Mouse (Mus musculus) gastrocnemius, postnatal 36 days (tissue): Measurements from ENCODE around the gene Gm42715. TPM values are rescaled to one million over a fixed set of nuclear protein-coding genes. Genes with fewer than 3 reads are reported as not detected.
"Not testable (repeated sequence)": the region's sequence is repeated elsewhere in the genome, so short reads cannot be mapped to it uniquely, and the experiment has no call there.

Source experiments
- DNase-seq, 2 experiments: peaks; one replicate each; pipeline ENCODE4 v3.0.0; 2022
- intact Hi-C: fragments of 180-260 bp; cut with DNase I; formaldehyde crosslinking; loops from one replicate; pipeline ENCODE4 v1.15.1; 2025
- long read RNA-seq, 2 experiments: library from polyadenylated mRNA; stranded (forward); transcript quantifications; one replicate each; pipeline ENCODE4 v2.0.0; 2021
- total RNA-seq, 2 experiments: library from RNA; stranded (reverse); gene quantifications; 2 replicates each; pipeline ENCODE4 v1.2.3; 2021

Gene Gm42715
- total RNA-seq = 1 to 10 TPM; 4.2 to 5.4 TPM
- long read RNA-seq, experiment 1, partial matches to known transcripts = 0 of 8 reads
- long read RNA-seq, experiment 1, other reads (novel, unspliced or antisense) = 8 of 8 reads
- long read RNA-seq, experiment 2, partial matches to known transcripts = 0 of 6 reads
- long read RNA-seq, experiment 2, other reads (novel, unspliced or antisense) = 6 of 6 reads

- intact Hi-C loops = loop anchor here (5.0 kb wide), 1 partner anchor 68 kb away; the partner anchor contains the start of genes Ccdc189 and Rnf40
- DNase-seq = no peak
Observed at GRCm38 (mm10) chr7:127519284-127519683, at the start of gene Gm42715. Gene Gm42715 (plus strand): TSS chr7:127519584.

- intact Hi-C loops = loop anchor here (5.0 kb wide), 1 partner anchor 123 kb away; the partner anchor contains the start of gene Zfp768
- no peak for DNase-seq
Observed at GRCm38 (mm10) chr7:127470011-127470715, 49.2 kb upstream of the Gm42715 start.

- intact Hi-C loops = loop anchor here (5.0 kb wide), 1 partner anchor 124 kb away; the partner anchor contains the start of gene Zfp768
- peak; percentile 80 to 90 for DNase-seq
Observed at GRCm38 (mm10) chr7:127470743-127471645, 48.4 kb upstream of the Gm42715 start.

- no peak for DNase-seq
Observed at GRCm38 (mm10) chr7:127471646-127472010, 47.8 kb upstream of the Gm42715 start.

GRCm38 (mm10) chr7:127472060-127472459 lies 47.3 kb upstream of the Gm42715 start:
- intact Hi-C loops = loop anchor here (5.0 kb wide), 1 partner anchor 125 kb away; the partner anchor contains the start of gene Zfp768
- no peak for DNase-seq

More at GRCm38 (mm10) chr7:127471646-127472010, 47.8 kb upstream of the Gm42715 start:
- intact Hi-C loops = loop anchor here (5.0 kb wide), 1 partner anchor 124 kb away; the partner anchor contains the start of gene Zfp768

GRCm38 (mm10) chr7:127473705-127474104 lies 45.7 kb upstream of the Gm42715 start:
- intact Hi-C loops = loop anchor here (5.0 kb wide), 1 partner anchor 126 kb away; the partner anchor contains the start of gene Zfp768
- no peak for DNase-seq

- intact Hi-C loops = loop anchor here (5.0 kb wide), 1 partner anchor 127 kb away; the partner anchor contains the start of gene Zfp768
- no peak for DNase-seq
Observed at GRCm38 (mm10) chr7:127474378-127475070, 44.9 kb upstream of the Gm42715 start.

GRCm38 (mm10) chr7:127475186-127475740 lies 44.1 kb upstream of the Gm42715 start:
- DNase-seq = no peak
- intact Hi-C loops = no loop called here

GRCm38 (mm10) chr7:127476336-127476735 lies 43.0 kb upstream of the Gm42715 start:
- intact Hi-C loops = no loop called here
- DNase-seq = no peak

- intact Hi-C loops = no loop called here
- DNase-seq = no peak
Observed at GRCm38 (mm10) chr7:127476855-127477254, 42.5 kb upstream of the Gm42715 start.

GRCm38 (mm10) chr7:127477687-127478634 lies 41.4 kb upstream of the Gm42715 start:
- peak; percentile 97 to 98 for DNase-seq
- intact Hi-C loops = no loop called here

GRCm38 (mm10) chr7:127478635-127479317 lies 40.6 kb upstream of the Gm42715 start, which contains the start of gene Fbrs:
Gene Fbrs (plus strand): TSS chr7:127479199.
- intact Hi-C loops = no loop called here

GRCm38 (mm10) chr7:127479318-127480225 lies 39.8 kb upstream of the Gm42715 start:
- intact Hi-C loops = loop anchor here (5.0 kb wide), 1 partner anchor 117 kb away; no protein-coding TSS in a partner anchor
- no peak for DNase-seq

More at GRCm38 (mm10) chr7:127478635-127479317, 40.6 kb upstream of the Gm42715 start, which contains the start of gene Fbrs:
- DNase-seq = peak; percentile 96 to 99

GRCm38 (mm10) chr7:127480321-127480720 lies 39.1 kb upstream of the Gm42715 start:
- intact Hi-C loops = loop anchor here (5.0 kb wide), 1 partner anchor 118 kb away; no protein-coding TSS in a partner anchor
- no peak for DNase-seq

- intact Hi-C loops = loop anchor here (5.0 kb wide), 1 partner anchor 178 kb away; no protein-coding TSS in a partner anchor
- DNase-seq = no peak
Observed at GRCm38 (mm10) chr7:127485416-127485815, 34.0 kb upstream of the Gm42715 start.

- not testable (repeated sequence) for DNase-seq
- intact Hi-C loops = loop anchor here (5.0 kb wide), 1 partner anchor 181 kb away; no protein-coding TSS in a partner anchor
Observed at GRCm38 (mm10) chr7:127488364-127488763, 31.0 kb upstream of the Gm42715 start.
